Mouse (Mus musculus): ENCODE results near the gene Cenpb. TPM values are rescaled to one million over a fixed set of nuclear protein-coding genes. Genes with fewer than 3 reads are reported as not detected.

Gene Cenpb
- polyA plus RNA-seq, 1 experiment: 130 TPM

GRCm38 (mm10) chr2:131139287-131139686, 40.6 kb downstream of the Cenpb start:
- no peak overlapping the region for H3K4me2 ChIP-seq (ENCODE audit: low read depth)
- H3ac ChIP-seq (ENCODE audit: control insufficient read depth, insufficient read length): no peak overlapping the region
- TF ChIP-seq TCF3 (IDR thresholded peaks at IDR 0.05; ENCODE audit: insufficient read length, low read depth) (no peak), CEBPB (IDR thresholded peaks at IDR 0.05; ENCODE audit: insufficient read depth, poor library complexity, severe bottlenecking) (no peak), MYOD1 (IDR thresholded peaks at IDR 0.05; ENCODE audit: control insufficient read depth in 1 of 3, insufficient read length in 2 of 3, low read depth in 2 of 3) (no peak), USF1 (IDR thresholded peaks at IDR 0.05; ENCODE audit: low read depth) (no peak), POLR2AphosphoS2 (IDR thresholded peaks at IDR 0.05; ENCODE audit: insufficient read length, low read depth) (no peak), TCF12 (IDR thresholded peaks at IDR 0.05; ENCODE audit: insufficient read depth, poor library complexity, severe bottlenecking) (no peak), MAX (IDR thresholded peaks at IDR 0.05; ENCODE audit: low read depth) (no peak), REST (IDR thresholded peaks at IDR 0.05; ENCODE audit: insufficient read depth, insufficient read length) (no peak), E2F4 (IDR thresholded peaks at IDR 0.05; ENCODE audit: insufficient read depth) (no peak)
- H3K4me3 ChIP-seq: no peak overlapping the region
- H3K36me3 ChIP-seq (ENCODE audit: control insufficient read depth, insufficient read depth): no peaks in the 10 kb centered on the region
- H3K79me2 ChIP-seq (ENCODE audit: control insufficient read depth, insufficient read depth): no peaks in the 10 kb centered on the region
- H3K27me3 ChIP-seq (ENCODE audit: control insufficient read depth, insufficient read depth, insufficient read length): no peaks in the 10 kb centered on the region

GRCm38 (mm10) chr2:131138760-131139159, 41.1 kb downstream of the Cenpb start:
- no peak overlapping the region for H3ac ChIP-seq (ENCODE audit: control insufficient read depth, insufficient read length)
- H3K4me2 ChIP-seq (ENCODE audit: low read depth): no peak overlapping the region
- H3K36me3 ChIP-seq (ENCODE audit: control insufficient read depth, insufficient read depth): no peaks in the 10 kb centered on the region
- no peaks in the 10 kb centered on the region for H3K27me3 ChIP-seq (ENCODE audit: control insufficient read depth, insufficient read depth, insufficient read length)
- TF ChIP-seq CEBPB (IDR thresholded peaks at IDR 0.05; ENCODE audit: insufficient read depth, poor library complexity, severe bottlenecking) (no peak), REST (IDR thresholded peaks at IDR 0.05; ENCODE audit: insufficient read depth, insufficient read length) (no peak), SRF (IDR thresholded peaks at IDR 0.05; ENCODE audit: control insufficient read depth, insufficient read length, low read depth) (no peak), POLR2AphosphoS2 (IDR thresholded peaks at IDR 0.05; ENCODE audit: insufficient read length, low read depth) (no peak), E2F4 (IDR thresholded peaks at IDR 0.05; ENCODE audit: insufficient read depth) (no peak), USF1 (IDR thresholded peaks at IDR 0.05; ENCODE audit: low read depth) (no peak), POLR2A (IDR thresholded peaks at IDR 0.05; ENCODE audit: insufficient read length, low read depth) (no peak), TCF12 (IDR thresholded peaks at IDR 0.05; ENCODE audit: insufficient read depth, poor library complexity, severe bottlenecking) (no peak), MYOG (IDR thresholded peaks at IDR 0.05; ENCODE audit: control insufficient read depth in 1 of 3, insufficient read depth in 1 of 3, insufficient read length in 2 of 3, low read depth in 2 of 3) (no peak), MAX (IDR thresholded peaks at IDR 0.05; ENCODE audit: low read depth) (no peak), TCF3 (IDR thresholded peaks at IDR 0.05; ENCODE audit: insufficient read length, low read depth) (no peak), MYOD1 (IDR thresholded peaks at IDR 0.05; ENCODE audit: control insufficient read depth in 1 of 3, insufficient read length in 2 of 3, low read depth in 2 of 3) (no peak)
- no peak overlapping the region for H3K4me3 ChIP-seq
- H3K79me2 ChIP-seq (ENCODE audit: control insufficient read depth, insufficient read depth): no peaks in the 10 kb centered on the region

- no peaks in the 10 kb centered on the region for H3K36me3 ChIP-seq (ENCODE audit: control insufficient read depth, insufficient read depth)
- no peak for TF ChIP-seq E2F4 (IDR thresholded peaks at IDR 0.05; ENCODE audit: insufficient read depth)
- no peak for TF ChIP-seq SRF (IDR thresholded peaks at IDR 0.05; ENCODE audit: control insufficient read depth, insufficient read length, low read depth)
- TF ChIP-seq REST (IDR thresholded peaks at IDR 0.05; ENCODE audit: insufficient read depth, insufficient read length): no peak
- no peak for TF ChIP-seq TCF12 (IDR thresholded peaks at IDR 0.05; ENCODE audit: insufficient read depth, poor library complexity, severe bottlenecking)
- TF ChIP-seq MAX (IDR thresholded peaks at IDR 0.05; ENCODE audit: low read depth): no peak
- H3K4me2 ChIP-seq (ENCODE audit: low read depth): no peak overlapping the region
- no peak overlapping the region for H3ac ChIP-seq (ENCODE audit: control insufficient read depth, insufficient read length)
- H3K4me3 ChIP-seq: no peak overlapping the region
- no peaks in the 10 kb centered on the region for H3K27me3 ChIP-seq (ENCODE audit: control insufficient read depth, insufficient read depth, insufficient read length)
- no peaks in the 10 kb centered on the region for H3K79me2 ChIP-seq (ENCODE audit: control insufficient read depth, insufficient read depth)
Measured at GRCm38 (mm10) chr2:131138296-131138695, 41.6 kb downstream of the Cenpb start.

- no peak overlapping the region for H3K4me2 ChIP-seq (ENCODE audit: low read depth)
- H3ac ChIP-seq (ENCODE audit: control insufficient read depth, insufficient read length): no peak overlapping the region
- no peaks in the 10 kb centered on the region for H3K36me3 ChIP-seq (ENCODE audit: control insufficient read depth, insufficient read depth)
- TF ChIP-seq E2F4 (IDR thresholded peaks at IDR 0.05; ENCODE audit: insufficient read depth): no peak
- no peaks in the 10 kb centered on the region for H3K27me3 ChIP-seq (ENCODE audit: control insufficient read depth, insufficient read depth, insufficient read length)
- no peak overlapping the region for H3K4me3 ChIP-seq
- no peaks in the 10 kb centered on the region for H3K79me2 ChIP-seq (ENCODE audit: control insufficient read depth, insufficient read depth)
Measured at GRCm38 (mm10) chr2:131135521-131136139, 44.2 kb downstream of the Cenpb start.

GRCm38 (mm10) chr2:131134826-131135400, 45.0 kb downstream of the Cenpb start:
- Histone ChIP-seq H3K36me3 (ENCODE audit: control insufficient read depth, insufficient read depth) (no peaks in the 10 kb centered on the region), H3K4me2 (ENCODE audit: low read depth) (no peak overlapping the region), H3K79me2 (ENCODE audit: control insufficient read depth, insufficient read depth) (no peaks in the 10 kb centered on the region), H3K4me3 (no peak overlapping the region), H3ac (ENCODE audit: control insufficient read depth, insufficient read length) (no peak overlapping the region), H3K27me3 (ENCODE audit: control insufficient read depth, insufficient read depth, insufficient read length) (no peaks in the 10 kb centered on the region)
- TF ChIP-seq MYOD1 (IDR thresholded peaks at IDR 0.05; ENCODE audit: control insufficient read depth in 1 of 3, insufficient read length in 2 of 3, low read depth in 2 of 3): no peak
- TF ChIP-seq TCF12 (IDR thresholded peaks at IDR 0.05; ENCODE audit: insufficient read depth, poor library complexity, severe bottlenecking): no peak
- no peak for TF ChIP-seq TCF3 (IDR thresholded peaks at IDR 0.05; ENCODE audit: insufficient read length, low read depth)
- TF ChIP-seq CEBPB (IDR thresholded peaks at IDR 0.05; ENCODE audit: insufficient read depth, poor library complexity, severe bottlenecking): no peak
- TF ChIP-seq MAX (IDR thresholded peaks at IDR 0.05; ENCODE audit: low read depth): no peak
- no peak for TF ChIP-seq USF1 (IDR thresholded peaks at IDR 0.05; ENCODE audit: low read depth)
- TF ChIP-seq E2F4 (IDR thresholded peaks at IDR 0.05; ENCODE audit: insufficient read depth): no peak
- TF ChIP-seq REST (IDR thresholded peaks at IDR 0.05; ENCODE audit: insufficient read depth, insufficient read length): no peak
- TF ChIP-seq MYOG (IDR thresholded peaks at IDR 0.05; ENCODE audit: control insufficient read depth in 1 of 3, insufficient read depth in 1 of 3, insufficient read length in 2 of 3, low read depth in 2 of 3): no peak
- TF ChIP-seq POLR2A (IDR thresholded peaks at IDR 0.05; ENCODE audit: insufficient read length, low read depth): no peak
- no peak for TF ChIP-seq SRF (IDR thresholded peaks at IDR 0.05; ENCODE audit: control insufficient read depth, insufficient read length, low read depth)
- TF ChIP-seq POLR2AphosphoS2 (IDR thresholded peaks at IDR 0.05; ENCODE audit: insufficient read length, low read depth): no peak

All from myocyte (in vitro differentiated cells).